Mouse (Mus musculus): ENCODE results near the gene Wdr54. TPM values are rescaled to one million over a fixed set of nuclear protein-coding genes. Genes with fewer than 3 reads are reported as not detected.

Gene Wdr54
- polyA plus RNA-seq (2014; fragmentation: Illumina TruSeq; extraction: RNeasy Lipid Tissue Mini Kit (QIAGEN cat#74804)), result 0.40 TPM

DNA sequence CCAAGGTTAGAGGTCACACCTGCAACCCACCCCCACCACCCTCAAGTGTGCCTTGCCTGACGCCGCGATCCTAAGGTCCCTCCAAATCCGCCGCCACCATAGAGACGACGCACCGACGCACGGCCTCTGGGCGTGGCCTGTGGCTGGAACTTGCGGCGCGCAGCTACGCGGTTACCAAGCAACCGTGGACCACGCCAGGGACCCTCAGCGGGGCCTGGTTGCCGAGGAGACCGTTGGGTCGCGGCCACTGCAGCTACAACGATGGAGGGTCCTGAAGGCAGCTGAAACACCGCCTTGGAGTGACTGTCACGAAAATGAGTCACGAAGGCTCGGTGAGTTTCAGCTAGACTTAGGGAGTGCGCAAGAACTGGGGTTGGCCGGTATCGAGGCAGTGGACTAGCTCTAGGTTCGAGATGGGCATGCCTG lies at the start of gene Wdr54, which contains the start of gene 1700003E16Rik:
TSS of gene Wdr54 (minus strand) at position 139 of the 426 bp plus-strand sequence.
TSS of gene 1700003E16Rik (plus strand) at position 146 of the 426 bp plus-strand sequence.

DNA sequence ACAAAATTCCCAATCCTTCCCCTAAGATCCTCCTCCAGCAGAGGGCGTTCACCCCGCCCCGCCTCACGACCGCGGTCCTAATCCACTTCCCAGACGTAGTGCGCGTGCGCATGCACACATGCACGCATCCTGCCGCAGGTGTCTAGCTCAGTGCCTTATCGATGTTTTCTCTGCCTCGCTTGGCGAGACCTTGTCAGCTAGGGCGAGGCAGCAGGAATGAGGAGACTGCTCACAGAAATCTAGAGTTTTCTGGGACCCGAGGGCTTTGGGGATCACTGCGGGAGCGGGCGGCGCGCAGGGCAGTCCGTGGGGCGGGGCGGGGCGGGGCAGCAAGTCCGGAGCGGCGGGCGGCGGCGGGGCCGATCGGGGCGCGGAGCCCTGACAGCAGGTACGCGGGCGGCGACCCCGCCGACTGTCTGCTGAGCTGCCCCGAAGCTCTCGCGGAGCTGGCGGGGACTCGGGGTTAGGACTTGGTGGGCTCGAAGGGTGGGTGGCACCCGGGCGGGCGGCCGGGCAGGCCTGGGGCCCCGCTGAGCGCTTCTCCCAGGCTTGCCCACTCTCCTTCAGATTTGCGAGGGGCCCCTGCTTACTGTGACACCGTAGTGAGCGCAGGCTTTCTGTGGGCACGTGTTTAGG lies 9.5 kb upstream of the Wdr54 start, which contains the start of gene Dctn1:
TSS of gene Dctn1 (plus strand) at position 314 of the 636 bp plus-strand sequence.

DNA sequence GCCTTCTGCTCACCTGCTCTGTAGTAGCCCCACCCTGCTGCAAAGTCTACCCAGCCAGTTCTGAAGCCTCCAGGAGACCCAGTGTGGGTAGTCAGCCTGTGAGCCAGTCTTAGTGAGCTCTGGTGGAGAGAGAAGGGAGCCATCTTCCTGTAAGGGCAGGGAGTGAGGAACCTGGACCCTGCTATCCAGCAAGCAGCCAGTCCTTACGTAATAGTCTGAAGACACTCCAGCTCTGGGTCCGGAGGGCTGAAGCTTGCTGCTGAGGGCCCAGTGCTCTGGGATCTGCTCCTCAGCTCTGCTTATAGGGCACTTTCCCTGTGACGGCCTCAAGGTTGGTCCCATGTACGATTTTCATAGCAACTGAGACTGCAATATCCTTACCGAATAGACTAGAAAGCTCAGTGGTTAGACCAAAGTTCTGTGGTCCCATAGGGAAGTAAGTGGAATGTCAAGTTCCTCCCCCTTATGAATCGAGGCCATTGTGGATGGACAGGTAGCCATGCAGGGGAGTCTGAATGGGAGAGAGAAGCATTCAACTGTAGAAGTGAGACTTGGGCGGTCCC lies 21.2 kb downstream of the Wdr54 start, which contains the start of gene Rtkn:
TSS of gene Rtkn (plus strand) at position 513 of the 563 bp plus-strand sequence.

DNA sequence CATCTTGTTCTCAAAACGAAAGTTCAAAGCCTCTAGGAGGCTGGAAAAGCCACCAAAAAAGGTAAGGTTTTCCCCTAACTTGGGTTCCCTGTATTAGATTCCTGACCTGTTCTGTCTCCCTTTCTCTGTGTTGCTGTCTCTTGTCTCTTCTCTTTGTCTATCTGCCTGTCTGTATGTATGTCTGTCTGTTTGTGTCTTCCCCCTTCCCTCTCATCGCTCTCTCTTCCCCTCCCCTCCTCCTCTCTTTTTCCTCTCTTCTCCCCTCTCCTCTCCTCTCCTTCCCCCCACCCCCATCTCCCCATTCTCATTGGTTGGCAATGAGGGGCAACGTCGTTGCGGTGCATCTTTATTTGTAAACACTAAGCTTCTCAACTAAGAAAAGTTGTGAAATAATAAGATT lies 30.9 kb downstream of the Wdr54 start, which contains the start of gene Ino80b:
TSS of gene Ino80b (minus strand) at position 101 of the 400 bp plus-strand sequence.

DNA sequence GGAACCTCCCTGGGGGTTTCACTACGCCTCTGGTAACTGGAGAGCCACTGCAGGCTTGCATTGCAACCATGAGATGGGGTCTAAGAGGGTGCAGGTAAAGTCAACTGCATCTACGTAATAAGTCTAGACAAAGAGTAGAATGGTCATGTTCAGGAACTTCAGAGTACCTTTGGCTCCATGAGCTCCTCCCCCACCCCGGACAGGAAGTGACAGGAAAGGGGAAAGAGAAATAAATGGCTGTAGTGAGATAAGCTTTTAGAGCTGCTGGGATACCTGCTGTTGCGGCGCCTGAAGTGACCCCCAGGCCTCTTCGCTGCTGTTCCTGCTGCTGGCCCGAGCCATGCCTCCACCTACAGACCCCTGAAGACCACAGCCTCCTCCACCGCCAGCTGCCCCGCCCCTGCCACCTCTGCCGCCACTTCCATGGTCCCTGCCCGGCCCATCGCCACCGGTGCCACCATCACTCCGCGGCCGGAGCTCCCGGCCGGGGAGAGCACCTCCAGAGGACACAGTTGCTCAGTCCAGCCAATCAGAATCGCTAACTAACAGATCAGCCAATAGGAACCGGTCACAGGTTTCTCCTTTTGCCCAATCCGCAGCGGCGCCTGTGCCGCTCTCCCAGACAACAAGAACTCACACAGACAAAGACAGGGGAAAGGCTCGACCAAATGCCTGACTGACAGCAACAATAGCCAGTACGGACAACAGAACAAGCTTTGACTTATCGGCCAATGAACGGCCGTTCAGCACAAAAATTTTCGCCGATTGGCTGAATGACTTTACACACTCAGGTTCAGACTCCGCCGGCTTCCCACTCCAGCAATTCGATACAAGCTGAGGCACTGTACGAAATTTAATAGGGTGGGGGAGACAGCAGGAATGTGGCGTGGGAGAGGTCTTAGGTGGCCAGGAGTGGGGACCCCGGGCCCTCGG lies 35.0 kb downstream of the Wdr54 start, which contains the start of gene Wbp1:
TSS of gene Wbp1 (minus strand) at position 630 of the 933 bp plus-strand sequence.

DNA sequence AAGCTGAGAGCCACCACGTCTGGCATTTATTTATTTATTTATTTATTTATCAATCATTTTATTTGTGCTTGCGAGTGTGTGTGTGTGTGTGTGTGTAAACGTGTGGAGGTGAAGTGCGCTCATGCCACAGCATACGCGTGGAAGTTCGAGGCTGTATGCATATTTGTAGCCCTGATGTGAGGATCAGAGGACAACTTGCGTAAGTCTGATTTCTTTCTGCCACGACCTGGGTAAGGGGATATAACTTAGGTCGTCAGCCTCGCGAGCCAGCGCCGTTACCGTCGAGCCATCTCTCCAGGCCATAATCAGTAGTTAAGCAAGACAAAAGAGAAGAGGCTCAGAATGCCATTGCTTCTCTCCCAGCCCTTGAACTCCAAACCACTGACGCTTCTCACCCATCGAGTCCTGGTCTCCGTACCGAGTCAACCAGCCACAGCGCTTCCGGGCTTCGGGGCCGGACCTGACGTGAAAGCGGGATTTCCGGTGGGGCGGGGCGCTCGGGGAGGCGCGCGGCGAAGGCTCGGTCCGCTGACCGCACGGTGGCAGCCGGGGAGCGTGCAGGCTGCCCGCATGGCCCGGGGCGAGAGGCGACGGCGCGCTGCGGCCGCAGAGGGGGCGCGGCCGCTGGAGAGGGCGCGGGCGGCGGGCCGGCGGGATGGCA lies 41.1 kb downstream of the Wdr54 start, which contains the start of gene Mogs:
TSS of gene Mogs (plus strand) at position 486 of the 661 bp plus-strand sequence.

DNA sequence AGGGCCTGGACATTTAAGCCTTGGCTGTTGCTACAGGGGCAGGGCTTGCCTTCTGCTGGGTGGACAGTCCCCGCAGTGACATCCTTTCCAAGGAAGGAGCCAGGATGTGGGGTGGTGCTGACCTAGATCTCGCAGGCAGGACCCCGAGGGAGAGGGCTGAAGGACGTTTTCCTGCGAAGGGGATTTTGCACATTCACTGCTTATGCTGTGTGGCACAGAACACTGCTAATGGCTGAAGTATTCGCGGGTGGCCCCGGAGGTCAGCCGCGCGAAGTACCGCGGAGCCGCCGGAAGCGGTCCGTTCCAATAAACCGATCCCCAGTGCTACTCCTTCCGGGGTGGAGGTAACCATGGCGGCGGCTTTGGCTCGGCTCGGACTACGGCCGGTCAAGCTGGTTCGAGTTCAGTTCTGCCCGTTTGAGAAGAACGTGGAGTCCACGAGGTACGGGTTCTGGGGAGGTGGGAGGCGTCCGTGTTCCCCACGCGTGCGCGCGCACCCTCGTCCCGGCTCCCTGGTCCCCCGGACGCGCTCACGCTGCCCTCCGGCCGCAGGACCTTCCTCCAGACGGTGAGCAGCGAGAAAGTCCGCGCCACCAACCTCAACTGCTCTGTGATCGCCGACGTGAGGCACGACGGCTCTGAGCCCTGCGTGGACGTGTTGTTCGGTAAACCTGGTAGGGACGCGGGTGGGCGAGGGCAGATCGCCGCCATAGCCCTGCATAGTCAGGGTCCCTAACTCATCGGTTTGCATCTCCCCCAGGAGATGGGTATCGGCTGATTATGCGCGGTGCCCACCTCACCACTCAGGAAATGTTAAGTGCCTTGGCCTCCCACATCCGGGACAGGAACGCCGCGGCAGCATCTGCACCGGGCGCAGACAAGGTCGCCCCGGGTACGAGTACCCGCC lies 47.2 kb downstream of the Wdr54 start, which contains the start of gene Mrpl53:
TSS of gene Mrpl53 (plus strand) at position 279 of the 907 bp plus-strand sequence.

DNA sequence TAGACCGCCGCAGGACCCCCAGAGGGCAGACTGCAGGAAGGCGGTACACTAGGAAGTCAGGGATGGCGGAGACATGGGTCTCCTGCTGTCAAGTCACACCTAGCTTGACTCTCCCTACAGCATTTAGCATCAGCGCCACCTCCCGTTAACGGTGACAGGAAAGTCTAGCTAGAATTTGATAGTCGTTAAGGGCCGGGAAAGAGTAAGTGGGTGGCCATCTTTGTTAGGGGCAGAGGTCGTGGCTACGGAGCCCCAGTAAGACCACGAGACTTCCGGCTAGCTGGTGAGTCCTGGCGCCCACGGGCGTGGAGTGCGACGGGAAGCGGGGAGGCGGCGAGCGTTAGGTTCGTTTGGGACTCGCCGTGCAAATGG lies 54.9 kb downstream of the Wdr54 start, which contains the start of the genes Ccdc142 and Gm42688:
TSS of gene Ccdc142 (plus strand) at position 286 of the 372 bp plus-strand sequence.
TSS of gene Gm42688 (plus strand) at position 302 of the 372 bp plus-strand sequence.

Other genes with a start within 250 kb of the Wdr54 start
- not detected for gene Sema4f, start 216.6 kb downstream of the Wdr54 start, polyA plus RNA-seq (2014; fragmentation: Illumina TruSeq; extraction: RNeasy Lipid Tissue Mini Kit (QIAGEN cat#74804))
- gene M1ap, start 209.5 kb downstream of the Wdr54 start, polyA plus RNA-seq (2014; fragmentation: Illumina TruSeq; extraction: RNeasy Lipid Tissue Mini Kit (QIAGEN cat#74804)), result not detected
- not detected for gene Dok1, start 122.9 kb downstream of the Wdr54 start, polyA plus RNA-seq (2014; fragmentation: Illumina TruSeq; extraction: RNeasy Lipid Tissue Mini Kit (QIAGEN cat#74804))
- gene Loxl3, start 122.2 kb downstream of the Wdr54 start, polyA plus RNA-seq (2014; fragmentation: Illumina TruSeq; extraction: RNeasy Lipid Tissue Mini Kit (QIAGEN cat#74804)), result 3.5 TPM
- 4.6 TPM for gene Aup1, start 101.9 kb downstream of the Wdr54 start, polyA plus RNA-seq (2014; fragmentation: Illumina TruSeq; extraction: RNeasy Lipid Tissue Mini Kit (QIAGEN cat#74804))
- gene Htra2, start 101.1 kb downstream of the Wdr54 start, polyA plus RNA-seq (2014; fragmentation: Illumina TruSeq; extraction: RNeasy Lipid Tissue Mini Kit (QIAGEN cat#74804)), result 2.6 TPM
- not detected for gene Dqx1, start 98.6 kb downstream of the Wdr54 start, polyA plus RNA-seq (2014; fragmentation: Illumina TruSeq; extraction: RNeasy Lipid Tissue Mini Kit (QIAGEN cat#74804))
- not detected for gene Tlx2, start 86.1 kb downstream of the Wdr54 start, polyA plus RNA-seq (2014; fragmentation: Illumina TruSeq; extraction: RNeasy Lipid Tissue Mini Kit (QIAGEN cat#74804))
- 4.1 TPM for gene Pcgf1, start 78.5 kb downstream of the Wdr54 start, polyA plus RNA-seq (2014; fragmentation: Illumina TruSeq; extraction: RNeasy Lipid Tissue Mini Kit (QIAGEN cat#74804))
- not detected for gene Lbx2, start 70.0 kb downstream of the Wdr54 start, polyA plus RNA-seq (2014; fragmentation: Illumina TruSeq; extraction: RNeasy Lipid Tissue Mini Kit (QIAGEN cat#74804))
- not detected for gene Ccdc142, start 54.8 kb downstream of the Wdr54 start, polyA plus RNA-seq (2014; fragmentation: Illumina TruSeq; extraction: RNeasy Lipid Tissue Mini Kit (QIAGEN cat#74804))
- 1.2 TPM for gene Gm42688, start 54.8 kb downstream of the Wdr54 start, polyA plus RNA-seq (2014; fragmentation: Illumina TruSeq; extraction: RNeasy Lipid Tissue Mini Kit (QIAGEN cat#74804))
- 26.1 TPM for gene Mrpl53, start 47.4 kb downstream of the Wdr54 start, polyA plus RNA-seq (2014; fragmentation: Illumina TruSeq; extraction: RNeasy Lipid Tissue Mini Kit (QIAGEN cat#74804))
- gene Mogs, start 40.9 kb downstream of the Wdr54 start, polyA plus RNA-seq (2014; fragmentation: Illumina TruSeq; extraction: RNeasy Lipid Tissue Mini Kit (QIAGEN cat#74804)), result 3.6 TPM
- gene Wbp1, start 34.8 kb downstream of the Wdr54 start, polyA plus RNA-seq (2014; fragmentation: Illumina TruSeq; extraction: RNeasy Lipid Tissue Mini Kit (QIAGEN cat#74804)), result 1.7 TPM
- not detected for gene Ino80b, start 31.0 kb downstream of the Wdr54 start, polyA plus RNA-seq (2014; fragmentation: Illumina TruSeq; extraction: RNeasy Lipid Tissue Mini Kit (QIAGEN cat#74804))
- gene Rtkn, start 20.9 kb downstream of the Wdr54 start, polyA plus RNA-seq (2014; fragmentation: Illumina TruSeq; extraction: RNeasy Lipid Tissue Mini Kit (QIAGEN cat#74804)), result not detected
- gene 1700003E16Rik, start within 50 bp of the Wdr54 start, polyA plus RNA-seq (2014; fragmentation: Illumina TruSeq; extraction: RNeasy Lipid Tissue Mini Kit (QIAGEN cat#74804)), result not detected
- 10.8 TPM for gene Dctn1, start 9.5 kb upstream of the Wdr54 start, polyA plus RNA-seq (2014; fragmentation: Illumina TruSeq; extraction: RNeasy Lipid Tissue Mini Kit (QIAGEN cat#74804))
- 0.34 TPM for gene Slc4a5, start 63.4 kb upstream of the Wdr54 start, polyA plus RNA-seq (2014; fragmentation: Illumina TruSeq; extraction: RNeasy Lipid Tissue Mini Kit (QIAGEN cat#74804))
- 7.9 TPM for gene Mthfd2, start 169.5 kb upstream of the Wdr54 start, polyA plus RNA-seq (2014; fragmentation: Illumina TruSeq; extraction: RNeasy Lipid Tissue Mini Kit (QIAGEN cat#74804))
- gene Mob1a, start 169.6 kb upstream of the Wdr54 start, polyA plus RNA-seq (2014; fragmentation: Illumina TruSeq; extraction: RNeasy Lipid Tissue Mini Kit (QIAGEN cat#74804)), result 248 TPM
- gene Bola3, start 192.8 kb upstream of the Wdr54 start, polyA plus RNA-seq (2014; fragmentation: Illumina TruSeq; extraction: RNeasy Lipid Tissue Mini Kit (QIAGEN cat#74804)), result 32.9 TPM

Measured in ovary, adult 10 weeks (tissue).